Mouse (Mus musculus): ENCODE measurements around the gene Disp2. TPM values are rescaled to one million over a fixed set of nuclear protein-coding genes. Genes with fewer than 3 reads are reported as not detected.

Disp2 gene
- polyA plus RNA-seq (2015; fragmentation: Illumina TruSeq; extraction: RNeasy Lipid Tissue Mini Kit (QIAGEN cat#74804); ENCODE audit: insufficient read depth, low replicate concordance), result 0.12 TPM

DNA sequence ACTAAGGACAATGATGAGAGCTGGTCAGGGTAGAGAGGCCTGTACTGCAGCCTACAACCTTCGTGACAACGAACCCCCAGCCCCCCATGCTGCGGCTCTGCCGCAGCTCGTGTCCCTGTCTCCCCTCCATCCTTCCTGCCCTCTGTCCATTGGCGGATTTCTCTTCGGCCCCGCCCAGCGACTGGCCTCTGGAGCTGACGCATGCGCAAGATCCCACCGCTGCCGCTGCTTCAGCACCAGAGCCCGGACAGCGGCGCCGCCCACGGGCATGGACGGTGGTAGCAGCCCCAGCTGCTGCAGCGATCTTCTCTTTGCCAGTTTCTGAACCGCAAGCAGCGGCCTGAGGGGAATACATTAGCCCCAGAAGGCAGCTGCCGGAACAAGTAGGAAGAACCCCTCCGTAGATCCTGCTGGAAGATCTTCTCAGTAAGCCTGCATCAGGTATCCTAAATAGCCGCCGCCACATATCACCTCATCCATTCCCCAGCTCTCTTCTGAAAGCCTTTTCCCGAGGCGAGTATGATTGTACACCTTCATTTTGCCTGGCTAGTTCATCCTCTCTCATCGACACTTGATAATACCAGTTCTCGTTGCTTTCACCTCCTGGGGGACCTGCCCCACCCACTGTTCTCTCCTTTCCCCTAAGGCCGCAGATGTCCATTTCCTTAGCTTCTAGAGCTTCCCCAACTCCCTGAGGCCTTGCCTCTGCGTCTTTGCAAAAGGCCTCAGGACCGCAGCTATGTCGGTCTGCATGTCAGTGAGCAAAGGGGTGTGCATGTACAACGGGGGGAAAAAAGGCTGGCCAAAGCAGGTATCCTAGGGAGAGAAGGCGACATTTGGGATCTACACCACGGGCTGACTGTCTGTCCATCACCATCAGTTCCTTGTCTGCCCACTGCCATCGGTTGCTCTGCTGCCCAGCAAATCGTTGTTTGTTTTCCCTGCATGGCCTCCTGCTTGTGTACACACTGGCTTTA is at the start of gene Disp2:
Gene Disp2, plus strand, starts transcription at position 216 of the 977 bp plus-strand sequence.

GRCm38 (mm10) chr2:118745232-118745884 is 34.2 kb upstream of the Disp2 start, which contains the start of gene Inafm2:
Inafm2 (plus strand) TSS chr2:118745758.

GRCm38 (mm10) chr2:118761906-118762783 is 17.4 kb upstream of the Disp2 start, which contains the start of gene Ccdc9b:
Ccdc9b (minus strand) TSS chr2:118762661.

GRCm38 (mm10) chr2:118772158-118772874 is 7.2 kb upstream of the Disp2 start, which contains the start of gene Phgr1:
Phgr1 (plus strand) TSS chr2:118772769.

DNA sequence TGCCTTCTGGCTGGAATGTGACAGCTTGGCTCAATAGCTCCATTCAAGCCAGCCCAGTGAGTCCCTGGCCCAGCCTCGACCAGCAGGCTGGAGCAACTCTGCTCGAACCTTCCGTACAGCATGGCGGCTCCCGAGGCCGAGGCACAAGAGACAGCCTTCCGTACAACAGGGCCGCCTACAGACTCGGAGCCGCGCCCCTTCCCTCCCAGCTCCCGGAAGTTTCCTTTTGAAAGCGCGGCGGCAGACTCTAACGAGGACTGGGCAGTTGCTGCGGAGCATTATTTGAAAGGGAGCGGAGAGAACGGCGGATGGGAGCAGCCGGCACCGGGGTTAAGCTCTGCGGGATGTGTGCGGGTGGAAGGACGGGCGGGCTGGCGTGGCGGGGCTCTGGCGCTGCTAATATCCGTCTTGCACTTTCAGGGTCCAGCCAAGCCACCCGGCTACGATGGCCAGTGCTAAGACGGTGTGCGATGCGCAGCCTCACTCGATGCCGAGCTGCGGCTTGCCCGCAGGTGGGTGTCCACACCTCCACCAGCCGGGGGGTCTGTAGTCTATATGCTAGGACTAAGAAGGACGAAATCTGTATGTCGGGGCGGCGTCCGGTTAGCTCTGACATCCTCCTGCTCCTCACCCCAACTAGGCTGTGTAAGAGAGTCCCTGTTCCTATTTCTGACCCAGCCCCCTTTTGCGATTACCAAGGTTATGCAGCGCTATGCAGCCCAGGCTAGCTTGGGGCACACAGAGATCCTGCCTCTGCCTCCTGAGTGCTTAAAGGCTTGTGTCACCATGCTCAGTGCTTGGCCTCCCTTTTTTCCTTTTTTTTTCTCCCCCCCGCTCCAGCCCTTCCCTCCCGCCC is 34.7 kb downstream of the Disp2 start, which contains the start of gene Knstrn:
Gene Knstrn, plus strand, starts transcription at position 23 of the 856 bp plus-strand sequence.

Other genes starting within 250 kb of the Disp2 start
- gene Bmf, start 230.0 kb upstream of the Disp2 start, polyA plus RNA-seq (2015; fragmentation: Illumina TruSeq; extraction: RNeasy Lipid Tissue Mini Kit (QIAGEN cat#74804); ENCODE audit: insufficient read depth, low replicate concordance), result 21.3 TPM
- gene Bub1b, start 181.5 kb upstream of the Disp2 start, polyA plus RNA-seq (2015; fragmentation: Illumina TruSeq; extraction: RNeasy Lipid Tissue Mini Kit (QIAGEN cat#74804); ENCODE audit: insufficient read depth, low replicate concordance), result 20.2 TPM
- gene Pak6, start 116.4 kb upstream of the Disp2 start, polyA plus RNA-seq (2015; fragmentation: Illumina TruSeq; extraction: RNeasy Lipid Tissue Mini Kit (QIAGEN cat#74804); ENCODE audit: insufficient read depth, low replicate concordance), result 0.19 TPM
- not detected for gene Ankrd63, start 75.8 kb upstream of the Disp2 start, polyA plus RNA-seq (2015; fragmentation: Illumina TruSeq; extraction: RNeasy Lipid Tissue Mini Kit (QIAGEN cat#74804); ENCODE audit: insufficient read depth, low replicate concordance)
- gene Plcb2, start 51.3 kb upstream of the Disp2 start, polyA plus RNA-seq (2015; fragmentation: Illumina TruSeq; extraction: RNeasy Lipid Tissue Mini Kit (QIAGEN cat#74804); ENCODE audit: insufficient read depth, low replicate concordance), result 56.9 TPM
- 22.0 TPM for gene Inafm2, start 34.0 kb upstream of the Disp2 start, polyA plus RNA-seq (2015; fragmentation: Illumina TruSeq; extraction: RNeasy Lipid Tissue Mini Kit (QIAGEN cat#74804); ENCODE audit: insufficient read depth, low replicate concordance)
- gene Ccdc9b, start 17.1 kb upstream of the Disp2 start, polyA plus RNA-seq (2015; fragmentation: Illumina TruSeq; extraction: RNeasy Lipid Tissue Mini Kit (QIAGEN cat#74804); ENCODE audit: insufficient read depth, low replicate concordance), result 6.8 TPM
- not detected for gene Phgr1, start 7.0 kb upstream of the Disp2 start, polyA plus RNA-seq (2015; fragmentation: Illumina TruSeq; extraction: RNeasy Lipid Tissue Mini Kit (QIAGEN cat#74804); ENCODE audit: insufficient read depth, low replicate concordance)
- 26.7 TPM for gene Knstrn, start 34.3 kb downstream of the Disp2 start, polyA plus RNA-seq (2015; fragmentation: Illumina TruSeq; extraction: RNeasy Lipid Tissue Mini Kit (QIAGEN cat#74804); ENCODE audit: insufficient read depth, low replicate concordance)
- gene Ivd, start 82.2 kb downstream of the Disp2 start, polyA plus RNA-seq (2015; fragmentation: Illumina TruSeq; extraction: RNeasy Lipid Tissue Mini Kit (QIAGEN cat#74804); ENCODE audit: insufficient read depth, low replicate concordance), result 75.0 TPM
- gene Bahd1, start 120.7 kb downstream of the Disp2 start, polyA plus RNA-seq (2015; fragmentation: Illumina TruSeq; extraction: RNeasy Lipid Tissue Mini Kit (QIAGEN cat#74804); ENCODE audit: insufficient read depth, low replicate concordance), result 15.3 TPM
- 5.7 TPM for gene Chst14, start 146.8 kb downstream of the Disp2 start, polyA plus RNA-seq (2015; fragmentation: Illumina TruSeq; extraction: RNeasy Lipid Tissue Mini Kit (QIAGEN cat#74804); ENCODE audit: insufficient read depth, low replicate concordance)
- gene Ccdc32, start 249.7 kb downstream of the Disp2 start, polyA plus RNA-seq (2015; fragmentation: Illumina TruSeq; extraction: RNeasy Lipid Tissue Mini Kit (QIAGEN cat#74804); ENCODE audit: insufficient read depth, low replicate concordance), result 15.5 TPM